Mouse (Mus musculus): Measurements from ENCODE around the gene Herc1.

Herc1 gene

DNA sequence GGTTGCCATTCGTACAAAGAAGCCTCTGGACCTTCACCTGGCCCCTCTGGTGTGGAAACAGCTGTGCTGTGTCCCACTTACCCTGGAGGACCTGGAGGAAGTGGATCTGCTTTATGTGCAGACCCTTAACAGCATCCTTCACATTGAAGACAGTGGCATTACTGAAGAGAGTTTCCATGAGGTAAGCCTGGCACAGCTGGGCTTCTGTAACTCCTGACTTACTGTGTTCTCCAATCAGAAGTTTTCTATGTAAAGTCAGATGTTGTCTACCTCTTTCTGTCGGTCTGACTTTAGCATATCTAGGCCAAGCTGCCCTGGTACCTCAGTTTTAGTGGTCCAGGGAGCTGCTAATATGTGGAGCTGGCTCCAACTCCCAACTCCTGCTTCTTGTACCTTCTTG, 151.0 kb downstream of the Herc1 start:
- DNase-seq (ENCODE audit: low spot score in 2 of 2) = no peak

DNA sequence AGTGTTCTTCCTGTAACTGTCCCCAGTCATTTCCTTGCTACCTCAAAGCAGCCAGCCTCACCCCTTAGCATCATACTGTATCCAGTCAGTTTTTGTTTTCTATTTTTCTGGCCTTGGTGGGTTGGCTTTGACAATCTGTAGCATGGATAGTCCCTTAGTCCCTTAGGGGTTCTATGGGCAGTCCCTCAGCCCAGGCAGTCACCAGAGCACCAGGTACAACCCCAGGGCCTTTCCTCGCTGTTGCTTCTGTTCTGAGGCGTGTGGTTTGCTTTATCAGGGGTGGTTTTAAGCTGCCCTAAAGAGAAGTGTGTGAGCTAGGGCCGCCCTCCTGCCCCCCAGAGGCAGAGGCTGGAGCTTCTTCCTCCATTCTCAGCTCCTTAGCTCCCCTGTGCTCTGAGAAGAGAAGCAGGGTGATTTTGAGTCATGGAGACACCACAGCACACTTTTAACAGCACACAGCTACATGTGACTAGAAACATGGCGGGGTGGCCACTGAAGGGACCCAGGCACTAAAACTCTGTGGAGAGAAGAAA, 153.7 kb downstream of the Herc1 start:
- DNase-seq (ENCODE audit: low spot score in 2 of 2) = peak; percentile 73 to 77

DNA sequence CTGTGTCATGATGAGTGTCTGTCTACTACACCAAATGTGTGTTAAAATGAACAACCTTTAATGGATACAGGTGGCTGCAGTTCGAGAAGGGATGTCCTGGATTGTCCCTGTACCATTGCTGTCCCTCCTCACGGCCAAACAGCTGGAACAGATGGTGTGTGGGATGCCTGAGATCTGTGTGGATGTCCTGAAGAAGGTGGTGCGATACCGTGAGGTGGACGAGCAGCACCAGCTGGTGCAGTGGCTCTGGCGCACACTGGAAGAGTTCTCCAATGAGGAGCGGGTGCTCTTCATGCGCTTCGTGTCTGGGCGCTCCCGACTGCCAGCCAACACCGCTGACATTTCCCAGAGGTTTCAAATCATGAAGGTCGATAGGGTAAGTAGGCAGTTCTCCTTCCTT, 154.3 kb downstream of the Herc1 start:
- no peak for DNase-seq (ENCODE audit: low spot score in 2 of 2)

DNA sequence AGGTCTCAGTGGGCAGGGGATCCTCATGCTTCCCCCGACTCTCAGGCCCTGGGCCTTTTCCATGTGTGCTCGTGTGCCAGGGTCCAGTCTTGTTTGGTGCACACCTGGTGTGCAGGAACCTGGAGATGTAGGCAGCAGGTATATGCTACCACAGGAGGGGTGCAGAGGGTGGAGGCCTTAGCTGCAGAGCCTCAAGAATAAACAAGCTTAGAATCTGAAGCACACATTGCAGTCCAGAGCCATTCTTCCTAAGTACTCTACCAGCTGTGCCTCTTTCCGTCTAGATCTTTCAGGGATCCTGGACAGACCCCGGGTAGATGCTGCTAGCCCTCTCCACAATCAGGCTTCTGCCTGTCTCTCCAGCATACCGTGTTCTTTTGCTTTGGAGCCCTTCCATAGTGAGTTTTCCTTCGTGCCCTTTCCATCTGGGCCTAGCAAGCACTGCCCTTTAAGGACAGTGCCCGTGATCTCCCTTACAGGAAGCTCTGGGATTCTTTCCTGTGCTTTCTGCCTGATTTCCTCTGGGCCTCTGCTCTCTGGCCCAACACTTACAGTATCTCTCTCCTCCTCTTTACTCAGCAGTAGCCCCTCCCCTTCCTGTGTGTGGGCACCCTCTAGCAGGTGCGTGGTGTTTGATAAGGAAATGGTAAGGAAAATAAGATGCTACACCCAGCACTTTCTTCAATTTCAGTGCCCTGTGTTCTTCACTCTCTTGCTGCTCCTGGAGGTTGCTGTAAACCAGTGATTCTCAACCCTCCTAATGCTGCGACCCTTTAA, 155.1 kb downstream of the Herc1 start:
- DNase-seq (ENCODE audit: low spot score in 2 of 2) = peak; percentile 77 to 78

DNA sequence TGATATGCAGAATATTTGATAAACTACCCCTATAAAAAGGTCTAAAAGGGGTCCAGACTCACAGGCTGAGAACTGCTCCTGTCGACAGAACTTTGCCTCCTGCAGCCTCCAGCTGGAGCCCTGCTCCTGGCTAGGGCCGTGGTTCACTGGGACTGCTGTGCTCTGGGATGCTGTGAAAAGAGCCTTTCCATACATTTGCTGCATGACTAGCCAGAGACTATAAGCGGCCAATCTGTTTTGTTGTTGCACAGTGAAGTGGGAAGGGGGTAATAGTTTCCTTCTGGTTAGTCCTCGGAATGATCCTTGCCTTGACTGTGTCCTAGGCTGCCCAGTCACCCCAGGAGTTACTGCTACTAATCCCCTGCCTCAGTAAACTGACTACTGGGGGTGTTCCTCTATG, 155.8 kb downstream of the Herc1 start:
- DNase-seq (ENCODE audit: low spot score in 2 of 2) = no peak

DNA sequence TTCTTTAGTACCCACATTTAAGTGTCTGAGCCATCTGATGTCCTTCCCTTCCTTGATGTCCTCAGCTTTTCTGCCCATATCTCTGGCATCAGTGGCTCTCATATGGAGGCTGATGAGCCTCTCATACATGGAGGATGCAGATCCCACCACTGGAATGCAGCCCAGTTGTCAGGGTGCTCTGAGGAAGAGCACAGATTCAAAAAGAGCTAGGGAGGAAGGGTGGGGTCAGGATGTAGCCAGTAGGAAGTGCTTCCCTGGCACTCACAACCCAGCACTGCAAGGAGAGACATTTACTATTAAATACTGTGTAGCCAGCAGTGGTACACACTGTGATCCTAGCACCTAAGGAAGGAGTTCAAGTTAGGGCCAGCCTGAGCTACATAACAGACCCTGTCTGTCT, 156.2 kb downstream of the Herc1 start:
- DNase-seq (ENCODE audit: low spot score in 2 of 2) = no peak

DNA sequence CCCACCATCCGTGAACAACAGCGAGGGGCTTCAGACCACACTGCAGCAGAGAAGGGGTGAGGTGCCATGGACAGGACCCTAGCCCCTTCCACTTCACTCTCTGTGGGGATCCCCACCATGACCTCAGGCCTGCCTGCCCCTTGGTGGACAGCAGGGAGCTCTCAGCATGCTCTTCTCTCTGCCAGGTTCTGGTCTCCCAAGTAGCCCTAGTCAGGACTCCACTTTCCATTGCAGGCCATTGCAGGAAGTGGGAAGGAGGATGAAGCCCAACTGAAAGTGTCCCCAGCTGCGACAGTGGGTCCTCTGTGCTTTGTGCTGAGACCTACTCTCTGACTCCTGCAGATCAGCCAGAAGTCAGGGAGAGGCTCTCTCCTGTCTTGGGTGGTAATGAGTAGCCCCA, 157.4 kb downstream of the Herc1 start:
- no peak for DNase-seq (ENCODE audit: low spot score in 2 of 2)

DNA sequence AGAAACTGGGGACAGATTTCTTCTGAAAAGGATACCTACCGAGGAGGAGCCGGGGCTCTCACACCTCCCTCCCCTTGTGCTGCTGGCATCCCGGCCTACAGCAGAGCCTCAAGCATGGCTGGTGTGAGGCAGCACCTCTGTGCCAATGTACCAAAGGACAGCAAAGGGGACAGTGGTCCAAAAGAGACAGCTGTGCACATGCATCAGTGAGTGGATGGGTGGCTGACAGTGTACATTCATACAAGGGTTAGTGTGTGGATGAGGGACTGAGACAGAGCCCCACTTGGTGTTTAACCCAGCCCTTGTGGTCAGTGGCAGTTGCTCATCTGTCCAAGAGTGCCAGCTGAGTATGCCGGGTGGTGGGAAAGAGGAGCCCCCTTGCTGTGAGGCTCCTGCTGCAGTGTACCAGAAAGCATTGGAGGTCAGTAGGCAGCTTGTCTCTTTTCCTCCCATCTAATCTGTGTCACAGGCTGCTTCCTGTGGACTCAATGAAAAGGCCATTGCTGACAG, 158.7 kb downstream of the Herc1 start:
- DNase-seq (ENCODE audit: low spot score in 2 of 2) = no peak

DNA sequence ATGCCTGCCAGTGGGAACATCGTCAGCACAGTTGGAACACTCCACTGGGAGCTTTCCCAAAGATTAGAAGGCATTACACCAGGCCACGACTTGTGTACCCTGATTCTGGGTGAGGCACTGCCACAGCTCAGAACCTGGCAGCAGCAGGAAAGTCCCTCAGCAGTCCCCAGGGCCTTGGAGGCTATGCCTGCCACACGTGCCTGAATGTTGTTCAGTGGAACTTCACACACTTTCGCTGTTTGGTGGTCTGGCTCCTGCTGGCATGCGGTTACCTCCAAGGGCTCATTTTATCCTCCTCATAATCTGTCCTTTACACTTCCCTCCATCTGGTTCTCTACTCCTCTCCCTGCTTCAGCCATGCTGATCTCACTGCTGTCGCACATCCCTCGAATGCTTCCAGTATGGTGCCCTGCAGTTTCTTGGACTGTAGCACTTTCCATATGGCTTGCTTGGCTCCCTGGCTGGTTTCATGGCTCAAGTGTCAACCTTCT, 160.1 kb downstream of the Herc1 start:
- no peak for DNase-seq (ENCODE audit: low spot score in 2 of 2)

DNA sequence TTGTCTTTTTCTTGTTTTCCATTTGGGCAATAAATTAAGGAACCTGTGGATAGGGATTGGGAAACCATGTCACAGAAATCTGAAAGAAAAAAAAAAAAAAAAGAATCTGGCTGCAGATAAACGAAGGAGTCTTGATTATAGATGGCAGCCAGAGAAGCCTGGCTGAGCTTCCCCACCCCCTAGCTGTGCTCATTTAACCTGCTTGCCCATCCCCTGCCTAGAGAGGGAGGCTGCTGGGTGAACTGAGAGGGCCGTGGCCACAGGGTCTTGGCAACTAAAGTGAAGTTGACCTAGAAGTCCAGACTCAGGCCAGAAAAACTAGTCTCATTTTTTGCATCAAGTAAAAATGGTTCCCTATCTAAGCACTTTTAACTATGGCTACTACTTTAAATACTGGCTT, 160.7 kb downstream of the Herc1 start:
- DNase-seq (ENCODE audit: low spot score in 2 of 2) = peak in 1 of 2 experiments; percentile 28

DNA sequence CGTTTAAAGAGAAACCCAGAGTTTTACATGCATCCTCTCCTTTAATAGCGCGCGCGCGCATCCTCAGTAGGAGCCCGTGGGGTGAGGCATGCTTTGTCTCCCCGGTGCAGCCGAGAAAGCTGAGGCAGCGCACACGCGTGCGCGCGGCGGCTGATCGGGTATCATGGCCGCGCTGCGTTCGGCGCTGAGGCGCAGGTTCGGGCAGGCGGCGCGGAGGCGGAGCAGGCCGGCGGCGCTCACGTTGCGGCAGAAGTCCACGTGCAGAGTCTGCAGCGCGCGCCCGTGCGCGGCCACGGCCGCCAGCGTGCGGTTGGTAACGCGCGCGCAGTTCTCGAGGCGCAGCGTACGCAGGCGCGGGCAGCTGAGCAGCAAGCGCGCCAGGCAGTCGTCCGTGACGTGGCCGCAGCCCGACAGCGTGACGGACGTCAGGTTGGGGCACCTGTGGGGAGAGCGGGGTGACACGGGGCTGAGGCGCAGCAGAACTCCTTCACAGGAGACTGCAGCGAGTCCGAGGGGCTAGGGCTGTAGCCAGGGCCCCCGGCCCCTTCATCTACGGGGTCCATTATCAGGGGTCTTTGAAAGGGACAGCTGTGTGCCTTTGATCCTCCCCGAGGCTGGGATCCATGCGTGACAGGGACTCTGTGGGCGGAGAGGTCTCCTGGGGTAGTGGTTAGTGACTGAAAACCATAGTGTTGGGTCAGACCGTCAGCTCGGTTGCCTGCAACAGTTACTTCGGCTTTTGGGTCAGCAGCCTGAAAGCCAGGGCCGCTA, 161.5 kb downstream of the Herc1 start:
- DNase-seq (ENCODE audit: low spot score in 2 of 2) = peak; percentile 87 to 93

DNA sequence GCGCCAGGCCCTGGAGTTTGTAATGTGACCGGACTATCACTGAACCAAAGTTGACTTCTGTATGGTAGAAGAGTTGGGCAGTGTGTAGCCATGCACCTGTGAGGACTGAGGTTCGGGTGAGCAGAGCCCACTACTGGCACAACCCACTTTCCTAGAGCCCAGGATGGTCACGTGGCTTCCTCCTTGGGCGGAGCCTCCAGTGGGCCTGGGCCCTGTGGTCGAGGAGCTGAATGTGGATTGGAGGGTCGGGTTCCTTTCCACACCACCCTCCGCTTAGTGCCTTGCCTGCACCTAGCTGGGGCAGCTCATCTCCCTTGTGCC, 162.1 kb downstream of the Herc1 start:
- DNase-seq (ENCODE audit: low spot score in 2 of 2) = peak; percentile 76 to 86

DNA sequence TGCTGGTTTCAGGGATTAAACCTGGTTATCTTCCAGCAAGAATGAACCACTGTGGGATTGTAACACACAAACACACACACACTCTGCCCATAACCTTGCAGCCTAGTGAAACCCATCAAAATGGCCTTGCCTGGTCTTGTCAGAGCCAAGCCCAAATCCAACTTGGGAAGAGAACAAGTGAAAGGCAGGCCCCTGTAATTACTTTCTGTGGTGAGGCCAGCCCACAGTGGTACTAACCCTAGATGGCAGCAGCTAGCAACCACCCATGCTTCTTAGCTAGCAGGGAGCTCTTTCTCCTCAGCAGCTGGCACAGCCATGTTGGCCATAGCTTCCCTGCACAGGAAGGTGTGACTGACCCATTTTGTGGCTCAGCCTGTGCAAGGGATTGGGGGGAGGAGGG, 162.9 kb downstream of the Herc1 start:
- DNase-seq (ENCODE audit: low spot score in 2 of 2) = no peak

DNA sequence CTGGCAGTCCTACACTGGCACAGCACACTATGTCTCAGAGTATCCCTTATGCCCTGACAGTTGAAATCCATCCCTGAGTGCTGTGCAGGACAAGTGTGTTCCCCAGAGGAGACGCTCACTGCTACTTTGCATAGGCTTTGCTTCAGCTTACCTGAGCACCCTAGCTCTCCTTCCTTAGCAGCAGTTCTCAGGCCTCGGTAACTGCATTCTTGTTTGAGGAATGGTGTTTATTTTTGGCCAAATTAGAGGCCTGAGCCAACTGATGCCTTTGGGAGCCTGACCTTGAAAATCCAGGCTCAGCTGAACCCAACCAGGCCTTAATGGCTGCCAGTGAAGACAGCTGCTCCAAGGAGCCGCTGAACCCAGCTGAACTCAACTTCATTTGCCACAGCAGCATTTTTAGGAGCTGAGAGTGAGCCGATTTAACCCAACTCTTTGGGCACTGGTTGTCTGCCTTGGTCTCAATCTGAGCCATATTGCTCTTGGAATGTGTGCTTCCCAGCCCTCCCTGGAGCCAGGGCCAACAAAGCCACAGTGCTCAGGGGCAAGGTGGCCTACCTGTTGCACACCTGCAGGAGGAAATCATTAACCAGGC, 163.5 kb downstream of the Herc1 start:
- DNase-seq (ENCODE audit: low spot score in 2 of 2) = no peak

DNA sequence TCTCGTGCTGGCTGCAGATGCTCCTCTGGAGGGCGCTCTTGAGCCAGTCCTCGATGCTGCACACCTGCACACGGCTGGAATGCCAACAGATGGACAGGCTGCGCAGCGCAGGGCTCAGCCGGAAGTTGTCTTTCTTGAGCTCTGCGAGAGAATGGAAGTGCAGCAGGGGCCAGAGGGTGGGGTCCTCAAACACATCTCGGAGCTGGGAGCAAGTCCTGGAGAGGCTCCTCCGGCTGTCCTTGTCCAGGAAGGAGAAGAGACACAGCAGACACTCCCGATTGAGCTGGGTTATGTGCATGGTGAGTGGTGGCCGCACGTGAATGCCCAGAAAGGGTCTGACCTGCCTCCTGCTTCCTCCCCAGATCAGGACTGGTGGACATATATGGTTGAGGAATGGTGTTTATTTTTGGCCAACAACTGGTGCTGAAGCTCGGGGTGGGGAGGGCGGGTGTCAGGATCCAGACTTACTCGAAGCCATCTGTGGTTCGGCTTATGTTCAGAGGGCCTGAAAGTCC, 164.1 kb downstream of the Herc1 start, which contains the start of gene Fbxl22:
Gene Fbxl22, minus strand, starts transcription at position 338 of the 515 bp plus-strand sequence.
- peak; percentile 35 to 82 for DNase-seq (ENCODE audit: low spot score in 2 of 2)

DNA sequence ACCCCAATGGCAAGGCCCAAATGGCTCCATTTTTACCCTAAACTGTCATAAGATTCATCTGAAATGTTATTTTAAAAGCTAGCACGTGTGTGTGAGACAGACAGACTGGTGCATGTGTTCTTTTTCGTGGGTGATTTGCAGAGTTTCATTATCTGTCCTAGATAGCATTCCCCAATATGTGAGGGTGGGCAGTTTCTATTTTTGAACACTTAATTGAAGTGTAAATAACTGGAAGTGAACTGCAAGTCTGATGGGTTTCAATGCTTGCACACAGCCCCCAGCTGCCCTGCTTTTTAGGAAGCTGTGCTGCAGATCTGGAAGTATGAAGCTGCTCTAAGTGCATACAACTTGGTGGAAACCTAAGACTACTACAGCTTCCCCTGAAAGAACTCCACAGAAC, 164.9 kb downstream of the Herc1 start:
- DNase-seq (ENCODE audit: low spot score in 2 of 2) = no peak

DNA sequence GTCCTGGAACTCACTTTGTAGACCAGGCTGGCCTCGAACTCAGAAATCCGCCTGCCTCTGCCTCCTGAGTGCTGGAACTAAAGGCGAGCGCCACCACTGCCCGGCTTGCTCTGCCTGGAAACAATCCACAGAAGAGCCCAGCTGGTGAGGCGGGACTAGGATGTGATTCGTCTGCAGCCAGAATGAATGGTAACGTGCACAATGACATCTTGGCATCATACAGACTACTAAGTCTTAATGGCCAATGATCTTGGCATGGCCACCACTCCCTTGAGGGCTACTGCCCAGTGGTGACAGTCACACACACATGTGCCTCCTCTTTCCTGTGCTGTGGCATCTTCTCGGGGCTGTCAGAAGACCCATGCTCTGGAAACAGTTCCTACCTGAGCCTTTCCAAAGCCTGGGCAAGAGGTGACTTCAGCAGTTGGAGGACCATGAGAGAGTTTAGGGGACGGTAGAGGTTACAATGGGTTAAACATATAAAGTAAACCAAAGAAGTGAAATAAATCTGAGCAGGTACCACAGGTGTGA, 165.5 kb downstream of the Herc1 start:
- DNase-seq (ENCODE audit: low spot score in 2 of 2) = no peak

DNA sequence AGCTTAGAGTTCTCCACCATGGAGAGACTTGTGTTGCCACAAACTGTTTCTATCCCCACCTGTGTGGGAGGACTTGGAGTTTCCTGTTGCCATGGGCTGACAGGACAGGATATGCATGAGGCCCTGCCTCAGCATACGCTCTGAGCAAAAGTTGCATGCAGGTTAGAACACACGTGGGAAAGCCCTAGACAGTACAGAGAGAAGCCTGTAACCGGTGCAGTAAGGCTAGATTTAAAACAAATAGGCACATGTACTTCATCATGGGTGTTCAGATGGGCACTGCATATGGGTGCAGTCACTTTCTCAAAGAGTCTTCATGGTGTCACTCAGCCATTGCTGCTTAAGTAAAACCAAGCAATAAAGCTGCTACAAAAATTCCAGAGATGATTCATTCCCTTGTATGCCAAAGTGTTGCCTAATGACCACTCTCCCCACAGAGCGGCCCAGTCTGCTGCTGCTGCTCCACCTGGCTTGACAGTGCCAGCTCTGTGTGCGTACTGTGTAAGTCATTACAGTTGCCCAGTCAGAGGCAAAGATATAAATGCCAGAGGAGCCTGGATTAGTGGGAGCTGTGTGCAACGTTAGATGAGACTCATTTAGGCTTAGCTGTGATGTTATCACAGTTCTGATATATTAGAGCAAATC, 166.2 kb downstream of the Herc1 start:
- no peak for DNase-seq (ENCODE audit: low spot score in 2 of 2)

DNA sequence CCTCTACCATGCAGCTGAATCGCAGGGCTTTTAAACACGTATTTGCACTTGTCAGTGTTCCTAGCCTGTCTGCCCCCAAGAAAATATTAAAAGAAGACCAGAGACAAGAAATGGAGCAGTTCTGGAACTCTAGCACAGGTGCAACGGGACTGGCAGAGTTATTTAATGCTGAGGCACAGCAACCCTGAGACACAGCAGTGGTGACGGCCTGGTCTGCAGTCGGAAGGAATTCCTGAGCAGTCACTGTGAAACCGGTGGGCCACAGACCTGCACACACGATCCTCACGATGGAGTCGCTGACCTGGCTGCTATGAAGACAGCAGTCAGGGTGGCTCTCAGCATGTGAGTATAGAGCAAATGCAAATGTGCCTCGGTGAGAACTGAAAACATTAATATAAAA, 167.5 kb downstream of the Herc1 start:
- DNase-seq (ENCODE audit: low spot score in 2 of 2) = no peak

DNA sequence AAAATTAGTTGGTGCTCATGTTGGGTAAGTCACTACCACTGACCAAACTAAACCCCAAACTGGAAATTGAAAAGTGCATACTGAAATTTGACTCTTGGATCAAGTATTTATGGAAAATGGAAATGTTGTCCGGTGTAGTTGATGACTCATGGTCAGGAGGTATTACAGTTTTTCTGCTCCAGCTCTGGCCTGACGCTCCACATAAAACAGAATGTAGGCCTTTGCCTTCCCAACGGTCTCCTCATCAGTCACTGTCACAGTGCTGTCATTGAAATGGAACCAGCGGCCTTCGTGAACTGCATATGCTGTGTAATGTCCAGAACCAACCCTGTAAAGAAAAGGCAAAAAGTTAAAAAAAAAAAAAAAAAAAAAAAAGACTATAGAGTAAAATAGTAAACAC, 168.0 kb downstream of the Herc1 start:
- DNase-seq (ENCODE audit: low spot score in 2 of 2) = no peak

DNA sequence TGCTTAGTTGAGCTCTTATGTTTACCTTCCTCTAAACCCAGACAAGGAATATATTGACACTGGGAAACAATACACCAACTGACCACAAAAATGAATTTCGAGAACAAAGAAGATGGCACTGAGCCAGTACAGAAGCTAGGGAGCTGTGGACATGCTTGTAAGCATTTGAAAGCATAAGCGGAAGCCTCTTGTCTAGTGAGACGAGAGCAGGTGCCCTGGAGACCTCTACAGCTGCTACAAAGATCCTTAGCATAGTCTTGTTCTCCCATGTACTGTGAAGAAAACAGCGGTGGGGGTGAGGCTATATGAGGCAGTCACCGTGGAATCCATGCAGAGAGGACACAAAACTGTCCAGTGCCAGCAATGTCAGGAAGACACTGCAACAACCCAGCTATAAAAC, 168.7 kb downstream of the Herc1 start:
- no peak for DNase-seq (ENCODE audit: low spot score in 2 of 2)
